Mouse (Mus musculus) hindbrain, embryonic 16.5 days (tissue): Measurements from ENCODE around the gene Slc1a4. TPM values are rescaled to one million over a fixed set of nuclear protein-coding genes. Genes with fewer than 3 reads are reported as not detected.

Experiments used
- ATAC-seq: fragments of 200-750 bp; cut with Nextera tagmentation; 2 replicates; pipeline ENCODE4 v1.8.0; 2017; ENCODE audit warnings: moderate TSS enrichment, moderate library complexity
- H3K27ac ChIP-seq: fragments of 300-500 bp; sonication (generic); 2 replicates; pipeline ENCODE4 v1.5.1; 2014; ENCODE audit warnings: low read depth, mild to moderate bottlenecking, control low read depth, low read length, moderate library complexity
- H3K27me3 ChIP-seq: fragments of 300-500 bp; sonication (generic); replicated peaks from 2 replicates; pipeline ENCODE4 v1.6.1; 2014; ENCODE audit warnings: low read length; ENCODE audit not compliant: control insufficient read depth, insufficient read depth
- H3K36me3 ChIP-seq: fragments of 300-500 bp; sonication (generic); 2 replicates; pipeline ENCODE4 v1.6.1; 2014; ENCODE audit warnings: mild to moderate bottlenecking, low read length, moderate library complexity, mixed read lengths; ENCODE audit not compliant: control insufficient read depth, insufficient read depth
- H3K4me1 ChIP-seq: fragments of 300-500 bp; sonication (generic); 2 replicates; pipeline ENCODE4 v1.6.1; 2014; ENCODE audit warnings: low read depth, low read length; ENCODE audit not compliant: control insufficient read depth, insufficient read depth
- H3K4me2 ChIP-seq: fragments of 300-500 bp; sonication (generic); 2 replicates; pipeline ENCODE4 v1.6.1; 2014; ENCODE audit warnings: mild to moderate bottlenecking, low read length, control low read depth, moderate library complexity
- H3K4me3 ChIP-seq: fragments of 300-500 bp; sonication (generic); 2 replicates; pipeline ENCODE4 v1.5.1; 2014; ENCODE audit warnings: mild to moderate bottlenecking, low read length, control low read depth, moderate library complexity
- H3K9ac ChIP-seq: fragments of 300-500 bp; sonication (generic); 2 replicates; pipeline ENCODE4 v1.6.1; 2014; ENCODE audit warnings: low read depth, mild to moderate bottlenecking, control low read depth, low read length, moderate library complexity
- H3K9me3 ChIP-seq: fragments of 300-500 bp; sonication (generic); 2 replicates; pipeline ENCODE4 v1.6.1; 2014; ENCODE audit warnings: mild to moderate bottlenecking, low read length, moderate library complexity; ENCODE audit not compliant: control insufficient read depth
- WGBS: fragments of 180-500 bp; shearing (Covaris S2); extraction: QIAGEN DNeasy Blood & Tissue Kit; methylation state at CpG from one replicate; pipeline ENCODE4 v1.1.7; 2014; 5-methylcytosine and 5-hydroxymethylcytosine counted together
- polyA plus RNA-seq: library from polyadenylated mRNA; unstranded; fragments of >200 nt; fragmentation: Nextera tagmentation; extraction: Ambion mirVana; gene quantifications from 2 replicates; pipeline ENCODE4 v1.2.1, GENCODE M21; 2015

The Slc1a4 gene
- 79.4 and 82.1 TPM in 2 replicates for polyA plus RNA-seq

DNA sequence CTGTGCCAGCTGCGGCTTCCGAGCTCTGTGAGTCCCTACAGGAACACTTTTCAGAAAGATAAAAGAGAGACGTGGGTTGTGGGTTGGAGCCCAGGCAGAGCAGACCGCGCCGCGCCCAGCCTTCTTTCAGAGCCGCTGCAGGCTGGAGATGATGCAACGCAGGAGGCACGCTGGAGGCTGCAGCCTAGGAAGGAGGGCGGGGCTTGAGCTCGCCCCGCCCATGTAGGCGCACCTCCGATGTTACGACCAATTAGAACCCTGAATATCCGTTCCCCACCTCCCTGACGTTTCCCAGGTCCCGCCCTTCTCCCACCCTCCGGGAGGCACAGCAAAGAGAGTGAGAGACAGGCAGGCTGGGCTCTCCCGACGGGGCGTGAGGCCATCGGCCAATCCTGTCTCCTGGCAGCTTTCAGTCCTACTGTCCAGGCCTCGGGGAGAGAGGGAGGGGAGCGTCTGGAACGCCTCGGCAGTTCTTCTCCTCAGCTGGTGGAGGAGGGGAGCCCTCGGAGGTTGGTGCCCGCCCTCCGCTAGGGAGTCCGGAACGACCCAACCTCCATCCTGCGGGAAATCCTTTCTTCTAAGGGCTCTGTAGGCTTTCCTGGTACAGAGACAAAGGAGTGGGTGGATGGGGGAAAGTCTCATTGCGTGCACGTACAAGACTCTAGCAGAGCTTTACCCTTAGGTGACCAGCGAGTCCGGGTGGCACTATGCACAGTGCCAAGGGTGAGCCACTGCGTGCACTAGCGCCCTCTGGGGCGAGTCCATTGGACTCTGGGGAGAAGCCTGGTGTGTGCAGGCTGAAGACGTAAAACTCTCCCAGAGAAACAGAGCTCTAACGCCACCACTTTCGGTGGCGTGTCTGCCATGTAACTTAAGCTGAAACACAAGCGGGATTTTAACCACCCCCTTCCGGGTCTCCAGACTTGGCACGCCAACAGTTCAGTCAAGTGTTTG is at the start of gene Slc1a4:
Gene Slc1a4 (minus strand): TSS at position 153 of the 954 bp plus-strand sequence.
- Histone ChIP-seq H3K9me3 (no peaks in the 10 kb centered on the region), H3K4me2 (peak within 1 kb of the TSS; percentile 73), H3K27me3 (no peaks in the 10 kb centered on the region), H3K4me3 (peak within 1 kb of the TSS; percentile 68), H3K36me3 (no peaks in the 10 kb centered on the region), H3K9ac (peak within 1 kb of the TSS; percentile 83), H3K27ac (peak within 1 kb of the TSS; percentile 98), H3K4me1 (peaks cover 22% of the 10 kb centered on the region)
- under 1% methylated on average over 47 of the region's 48 CpGs for WGBS
- peak; percentile 99 for ATAC-seq

DNA sequence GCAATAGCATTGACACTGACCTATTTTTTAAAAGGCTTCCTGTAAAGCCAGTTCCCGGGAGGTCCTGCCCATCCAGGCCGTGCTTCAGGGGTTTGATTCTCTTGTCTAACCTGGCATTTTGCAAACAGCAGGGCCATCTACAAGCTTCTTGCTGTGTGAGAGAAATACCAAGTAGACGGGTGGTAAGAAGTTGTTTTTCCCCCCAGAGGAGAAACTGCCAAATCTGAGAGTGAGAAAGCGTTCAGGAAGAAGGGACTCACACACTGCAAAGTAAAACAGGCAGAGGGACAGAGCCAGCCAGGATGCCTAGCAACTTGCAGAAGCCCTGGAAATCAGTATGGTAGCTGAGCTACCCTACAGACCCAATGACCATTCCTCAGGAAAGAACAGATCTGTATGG is 47.6 kb upstream of the Slc1a4 start:
- no peaks in the 10 kb centered on the region for H3K4me1 ChIP-seq
- WGBS, result 58% methylated on average over 4 of the region's 4 CpGs
- H3K4me3 ChIP-seq, result no peak overlapping the region
- H3K9ac ChIP-seq, result no peak overlapping the region
- no peaks in the 10 kb centered on the region for H3K36me3 ChIP-seq
- no peaks in the 10 kb centered on the region for H3K9me3 ChIP-seq
- no peaks in the 10 kb centered on the region for H3K27me3 ChIP-seq
- H3K27ac ChIP-seq, result no peak overlapping the region
- ATAC-seq, result peak; percentile 71; the same call in 1 of the 2 replicates
- H3K4me2 ChIP-seq, result no peak overlapping the region

DNA sequence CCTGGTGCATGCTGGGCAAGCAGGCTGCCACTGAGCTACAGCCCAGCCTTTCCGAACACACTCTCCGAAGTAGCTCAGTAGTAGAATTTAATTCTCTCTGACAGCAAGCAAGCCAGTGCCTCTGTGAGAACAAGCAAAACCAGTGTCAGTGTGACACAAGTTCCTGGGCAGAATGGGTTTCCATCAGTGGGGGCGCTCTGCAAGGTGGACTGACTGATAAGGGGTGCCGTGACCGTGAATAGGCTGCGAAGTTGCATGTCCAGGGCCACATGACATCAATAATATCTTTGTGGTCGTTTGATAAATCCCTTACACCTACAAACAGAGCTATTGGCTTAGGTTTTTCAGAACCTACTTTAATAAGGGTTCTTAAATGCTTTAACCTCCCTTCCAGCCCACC is 44.1 kb upstream of the Slc1a4 start:
- H3K36me3 ChIP-seq, result no peaks in the 10 kb centered on the region
- no peak for ATAC-seq

DNA sequence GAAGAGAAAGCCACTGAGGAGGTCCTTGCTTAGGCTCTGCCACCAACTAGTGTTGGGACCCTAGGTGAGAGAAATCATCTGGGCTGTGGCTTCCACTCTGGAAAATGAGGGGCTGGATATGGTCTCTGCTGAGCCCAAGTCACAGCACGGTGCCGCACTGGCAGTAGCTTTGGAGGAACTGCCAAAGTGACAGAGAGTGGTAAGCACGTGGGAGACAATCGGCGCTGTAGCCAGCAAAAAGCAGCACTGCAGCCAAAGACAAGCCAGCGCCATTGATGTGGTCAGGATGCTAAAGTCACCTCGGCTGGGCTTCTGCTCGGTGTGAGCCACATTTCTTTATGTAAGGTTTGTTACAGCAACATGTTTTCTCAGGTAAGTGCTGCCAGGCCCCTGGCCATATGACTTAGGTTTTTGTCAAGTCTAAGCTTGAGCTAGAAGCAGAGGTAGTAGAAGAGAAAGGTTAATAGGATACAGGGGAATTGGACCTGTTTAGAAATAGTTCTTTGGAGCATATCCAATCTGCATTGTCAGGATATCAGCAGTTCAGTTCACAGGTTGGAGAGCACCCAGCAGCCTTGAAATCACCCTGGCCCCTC is 40.2 kb upstream of the Slc1a4 start:
- peak; percentile 71 for ATAC-seq
- no peak overlapping the region for H3K4me2 ChIP-seq

More for the DNA sequence above, 44.1 kb upstream of the Slc1a4 start:
- no peaks in the 10 kb centered on the region for H3K9me3 ChIP-seq
- no peak overlapping the region for H3K9ac ChIP-seq
- H3K4me1 ChIP-seq, result 0 out of 2 replicates have a peak, but pooled peaks cover 2% of the 10 kb centered on the region
- H3K4me2 ChIP-seq, result no peak overlapping the region
- no peaks in the 10 kb centered on the region for H3K27me3 ChIP-seq
- 91% methylated on average over 7 of the region's 7 CpGs for WGBS
- H3K4me3 ChIP-seq, result no peak overlapping the region
- no peak overlapping the region for H3K27ac ChIP-seq

DNA sequence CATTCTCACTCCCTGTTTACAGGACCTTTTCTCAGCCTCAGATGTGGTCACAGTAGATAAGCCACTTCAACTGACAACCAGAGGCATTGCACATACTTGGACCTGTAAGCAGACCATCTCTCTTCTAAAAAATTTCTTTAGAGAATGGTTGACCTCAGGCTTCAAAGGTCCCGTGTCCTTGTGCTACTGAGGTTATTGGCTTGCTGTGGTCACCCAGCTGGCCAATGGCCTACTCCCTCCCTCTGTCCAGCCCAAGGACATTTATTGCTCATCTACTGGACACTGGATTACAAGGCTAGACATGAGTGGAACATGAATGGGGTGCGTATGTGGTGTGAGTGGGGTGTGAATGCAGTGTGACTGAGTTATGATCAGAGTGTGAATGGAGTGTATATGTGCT is 38.0 kb upstream of the Slc1a4 start:
- no peak overlapping the region for H3K9ac ChIP-seq

More for the DNA sequence above, 40.2 kb upstream of the Slc1a4 start:
- Histone ChIP-seq H3K4me3 (no peak overlapping the region), H3K4me1 (0 out of 2 replicates have a peak, but pooled peaks cover 2% of the 10 kb centered on the region), H3K27me3 (no peaks in the 10 kb centered on the region), H3K9ac (no peak overlapping the region), H3K36me3 (no peaks in the 10 kb centered on the region), H3K9me3 (no peaks in the 10 kb centered on the region), H3K27ac (no peak overlapping the region)
- 73% methylated on average over 8 of the region's 8 CpGs for WGBS

DNA sequence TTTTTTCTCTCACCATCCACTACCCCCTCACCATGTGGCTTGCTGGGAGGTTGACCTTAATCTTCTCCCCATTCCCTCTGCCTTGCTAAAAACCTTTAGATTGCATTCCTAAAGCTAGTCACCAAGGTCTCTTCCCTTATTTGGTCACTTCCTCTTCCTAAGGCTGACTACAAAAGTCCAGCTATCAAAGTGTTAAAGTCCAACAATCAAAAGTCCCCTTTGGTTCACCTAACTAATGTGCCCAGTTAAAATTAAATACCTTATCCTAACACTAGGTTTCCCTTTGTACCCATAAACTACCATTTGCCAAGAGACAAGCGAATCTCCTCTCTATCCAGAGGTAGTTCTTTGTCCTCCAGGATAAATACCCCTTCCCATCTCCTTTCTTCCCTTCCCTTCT is 33.9 kb upstream of the Slc1a4 start:
- no peak for ATAC-seq
- Histone ChIP-seq H3K4me3 (no peak overlapping the region), H3K4me1 (no peaks in the 10 kb centered on the region), H3K9me3 (no peaks in the 10 kb centered on the region), H3K27ac (no peak overlapping the region), H3K9ac (no peak overlapping the region), H3K27me3 (no peaks in the 10 kb centered on the region), H3K4me2 (no peak overlapping the region), H3K36me3 (no peaks in the 10 kb centered on the region)
- WGBS, result 88% methylated on average over 1 of the region's 1 CpGs

More for the DNA sequence above, 38.0 kb upstream of the Slc1a4 start:
- Histone ChIP-seq H3K27me3 (no peaks in the 10 kb centered on the region), H3K4me1 (0 out of 2 replicates have a peak, but pooled peaks cover 2% of the 10 kb centered on the region), H3K4me3 (no peak overlapping the region), H3K9me3 (no peaks in the 10 kb centered on the region), H3K27ac (no peak overlapping the region), H3K4me2 (no peak overlapping the region), H3K36me3 (no peaks in the 10 kb centered on the region)
- ATAC-seq, result no peak
- 92% methylated on average over 2 of the region's 2 CpGs for WGBS

DNA sequence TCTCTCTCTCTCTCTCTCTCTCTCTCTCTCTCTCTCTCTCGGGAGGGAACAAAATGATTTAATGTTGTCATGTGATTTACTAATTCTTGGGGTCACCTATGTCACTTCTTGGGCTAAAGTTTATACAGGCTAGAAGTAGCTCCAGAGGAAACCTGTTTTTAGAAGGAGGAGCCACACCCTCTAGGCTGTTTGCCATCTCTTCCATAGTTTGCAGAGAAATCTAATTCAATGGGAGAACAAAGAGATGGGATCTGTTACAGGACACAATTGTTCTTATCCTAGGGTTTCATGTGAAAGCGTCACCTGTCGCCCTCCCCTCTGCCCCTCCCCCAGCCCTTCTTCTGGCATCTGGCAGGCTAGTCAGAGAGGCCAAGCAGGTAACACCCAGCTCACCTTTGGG is 28.8 kb upstream of the Slc1a4 start:
- no peak overlapping the region for H3K4me3 ChIP-seq
- WGBS, result 80% methylated on average over 3 of the region's 3 CpGs
- no peaks in the 10 kb centered on the region for H3K9me3 ChIP-seq
- H3K27me3 ChIP-seq, result no peaks in the 10 kb centered on the region
- H3K9ac ChIP-seq, result no peak overlapping the region
- H3K27ac ChIP-seq, result no peak overlapping the region
- no peak for ATAC-seq
- H3K4me1 ChIP-seq, result no peaks in the 10 kb centered on the region
- H3K4me2 ChIP-seq, result no peak overlapping the region
- H3K36me3 ChIP-seq, result no peaks in the 10 kb centered on the region

DNA sequence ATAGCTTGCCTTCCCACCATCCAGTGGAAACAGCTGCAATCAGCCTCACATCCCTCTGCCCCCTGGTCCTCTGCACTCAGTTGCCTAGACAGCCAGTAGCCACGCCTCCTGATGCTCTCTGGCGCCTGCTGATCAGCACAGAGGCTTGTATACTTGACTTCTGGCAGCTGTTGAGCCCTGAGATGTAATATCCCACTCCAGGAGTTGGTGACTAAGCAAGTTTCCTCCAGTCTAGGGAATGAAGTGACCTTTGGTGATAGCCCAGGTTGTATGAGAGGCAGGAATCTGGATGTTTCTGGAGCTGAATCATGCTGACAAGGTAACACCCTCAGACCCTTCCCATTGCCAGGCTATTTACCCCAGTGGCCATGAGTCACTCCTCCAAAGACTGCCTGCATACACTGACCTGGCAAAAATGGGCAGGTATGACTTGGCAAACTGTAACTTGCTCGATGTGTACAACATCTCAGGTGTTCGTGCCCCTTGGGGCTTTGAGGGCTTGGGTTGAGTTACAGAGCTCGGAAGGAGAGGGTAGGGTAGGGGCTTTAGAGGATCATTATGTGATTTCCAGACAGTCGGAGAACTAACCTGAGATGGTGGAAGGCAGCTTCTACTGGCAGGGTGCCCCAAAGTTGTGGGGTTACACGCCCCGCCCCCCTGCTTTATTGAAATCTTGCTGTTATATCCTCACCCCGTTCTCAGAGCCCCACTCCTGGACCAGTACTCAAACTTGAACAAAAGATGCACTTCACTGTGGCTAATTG is 25.4 kb upstream of the Slc1a4 start:
- H3K4me2 ChIP-seq, result no peak overlapping the region
- H3K4me1 ChIP-seq, result no peaks in the 10 kb centered on the region
- no peak overlapping the region for H3K9ac ChIP-seq
- H3K36me3 ChIP-seq, result no peaks in the 10 kb centered on the region
- H3K27ac ChIP-seq, result no peak overlapping the region
- no peak overlapping the region for H3K4me3 ChIP-seq
- no peak for ATAC-seq
- WGBS, result 66% methylated on average over 9 of the region's 9 CpGs
- H3K27me3 ChIP-seq, result no peaks in the 10 kb centered on the region
- H3K9me3 ChIP-seq, result no peaks in the 10 kb centered on the region
